Mouse (Mus musculus) hindbrain, postnatal 0 days (tissue): ENCODE results near the gene Sars. TPM values are rescaled to one million over a fixed set of nuclear protein-coding genes. Genes with fewer than 3 reads are reported as not detected.

Experiments
- ATAC-seq: fragments of 200-750 bp; cut with Nextera tagmentation; 2 replicates; pipeline ENCODE4 v1.8.0; 2017; ENCODE audit warnings: mild to moderate bottlenecking, moderate TSS enrichment, moderate library complexity
- DNase-seq: peaks from one replicate; pipeline ENCODE4 v3.0.0-alpha.2; 2015; ENCODE audit warnings: low spot score
- H3K27ac ChIP-seq: fragments of 300-500 bp; sonication (generic); 2 replicates; pipeline ENCODE4 v1.5.1; 2014; ENCODE audit warnings: mild to moderate bottlenecking
- H3K27me3 ChIP-seq: fragments of 300-500 bp; sonication (generic); 2 replicates; pipeline ENCODE4 v1.6.1; 2014; ENCODE audit warnings: low read length, mixed read lengths; ENCODE audit not compliant: insufficient read depth
- H3K36me3 ChIP-seq: fragments of 300-500 bp; sonication (generic); 2 replicates; pipeline ENCODE4 v1.6.1; 2014; ENCODE audit warnings: low read length, mixed read lengths; ENCODE audit not compliant: insufficient read depth
- H3K4me1 ChIP-seq: fragments of 300-500 bp; sonication (generic); 2 replicates; pipeline ENCODE4 v1.6.1; 2014; ENCODE audit warnings: antibody characterized with exemption, low read length, mixed read lengths; ENCODE audit not compliant: insufficient read depth
- H3K4me2 ChIP-seq: fragments of 300-500 bp; sonication (generic); 2 replicates; pipeline ENCODE4 v1.6.1; 2014; ENCODE audit warnings: low read depth, mild to moderate bottlenecking, low read length, moderate library complexity, mixed read lengths
- H3K4me3 ChIP-seq: fragments of 300-500 bp; sonication (generic); 2 replicates; pipeline ENCODE4 v1.5.1; 2014; ENCODE audit warnings: low read length
- H3K9ac ChIP-seq: fragments of 300-500 bp; sonication (generic); replicated peaks from 2 replicates; pipeline ENCODE4 v1.6.1; 2014; ENCODE audit warnings: mild to moderate bottlenecking, low read length, moderate library complexity, mixed read lengths
- H3K9me3 ChIP-seq: fragments of 300-500 bp; sonication (generic); 2 replicates; pipeline ENCODE4 v1.6.1; 2016; ENCODE audit warnings: low read length, mixed read lengths
- CTCF ChIP-seq: IDR thresholded peaks from 2 replicates; pipeline ENCODE4 v1.5.1; 2016; ENCODE audit warnings: antibody characterized with exemption, control low read depth, low read depth
- WGBS: fragments of 180-500 bp; shearing (Covaris S2); extraction: QIAGEN DNeasy Blood & Tissue Kit; methylation state at CpG from one replicate; pipeline ENCODE4 v1.1.7; 2014; 5-methylcytosine and 5-hydroxymethylcytosine counted together
- polyA plus RNA-seq: library from polyadenylated mRNA; unstranded; fragments of >200 nt; fragmentation: Nextera tagmentation; extraction: Ambion mirVana; gene quantifications from 2 replicates; pipeline ENCODE4 v1.2.1, GENCODE M21; 2015
- total RNA-seq: library from RNA; depleted of rRNA; stranded (reverse); fragments of >200 nt; gene quantifications from 2 replicates; pipeline ENCODE4 v1.2.3, GENCODE M21; 2014

Gene Sars
- total and polyA plus RNA-seq, 2 experiments from 2014 or later = 122 to 214 TPM

DNA sequence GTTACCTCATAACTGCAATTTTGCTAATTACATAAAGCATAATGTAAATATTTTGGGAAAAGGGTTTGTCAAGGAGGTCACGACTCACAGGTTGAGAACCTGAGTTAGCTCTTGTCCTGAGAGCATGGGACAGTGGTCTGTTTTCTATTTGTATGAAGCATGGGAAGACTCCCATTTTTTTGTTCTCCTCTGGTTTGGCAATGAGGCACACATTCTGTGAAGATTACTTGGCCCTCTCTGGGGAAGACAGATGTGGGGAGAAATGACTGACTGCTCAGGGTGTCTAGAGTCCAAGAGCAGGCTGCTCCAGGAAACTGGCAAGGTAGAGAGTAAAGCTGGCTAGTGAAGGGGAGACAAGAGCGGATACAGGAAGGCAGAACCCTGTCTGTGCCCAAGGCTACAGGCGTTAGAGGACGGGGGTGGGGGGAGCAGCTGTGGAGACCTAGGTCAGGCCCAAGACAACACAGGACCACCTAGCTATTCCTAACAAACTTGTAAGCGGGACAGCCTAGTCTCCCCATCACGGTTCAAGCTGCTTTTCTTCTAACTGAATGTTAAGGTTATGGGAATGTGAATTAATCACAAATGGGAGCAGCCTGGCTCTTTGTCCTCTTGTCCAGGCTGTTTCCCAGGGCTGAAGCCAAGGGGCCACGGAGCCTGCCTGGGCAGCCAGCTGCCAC lies 19.9 kb downstream of the Sars start:
- no peak for TF ChIP-seq CTCF
- H3K27ac ChIP-seq = peak overlapping the region; percentile 60
- DNase-seq (peak; percentile 20), ATAC-seq (peak; percentile 17; the same call in 1 of the 2 replicates)
- no peak overlapping the region for H3K4me2 ChIP-seq
- H3K27me3 ChIP-seq = no peaks in the 10 kb centered on the region
- no peak overlapping the region for H3K9ac ChIP-seq
- no peak overlapping the region for H3K4me3 ChIP-seq
- WGBS = 40% methylated on average over 7 of the region's 7 CpGs
- H3K4me1 ChIP-seq = peaks cover 20% of the 10 kb centered on the region
- H3K9me3 ChIP-seq = no peaks in the 10 kb centered on the region
- peaks cover 37% of the 10 kb centered on the region for H3K36me3 ChIP-seq

DNA sequence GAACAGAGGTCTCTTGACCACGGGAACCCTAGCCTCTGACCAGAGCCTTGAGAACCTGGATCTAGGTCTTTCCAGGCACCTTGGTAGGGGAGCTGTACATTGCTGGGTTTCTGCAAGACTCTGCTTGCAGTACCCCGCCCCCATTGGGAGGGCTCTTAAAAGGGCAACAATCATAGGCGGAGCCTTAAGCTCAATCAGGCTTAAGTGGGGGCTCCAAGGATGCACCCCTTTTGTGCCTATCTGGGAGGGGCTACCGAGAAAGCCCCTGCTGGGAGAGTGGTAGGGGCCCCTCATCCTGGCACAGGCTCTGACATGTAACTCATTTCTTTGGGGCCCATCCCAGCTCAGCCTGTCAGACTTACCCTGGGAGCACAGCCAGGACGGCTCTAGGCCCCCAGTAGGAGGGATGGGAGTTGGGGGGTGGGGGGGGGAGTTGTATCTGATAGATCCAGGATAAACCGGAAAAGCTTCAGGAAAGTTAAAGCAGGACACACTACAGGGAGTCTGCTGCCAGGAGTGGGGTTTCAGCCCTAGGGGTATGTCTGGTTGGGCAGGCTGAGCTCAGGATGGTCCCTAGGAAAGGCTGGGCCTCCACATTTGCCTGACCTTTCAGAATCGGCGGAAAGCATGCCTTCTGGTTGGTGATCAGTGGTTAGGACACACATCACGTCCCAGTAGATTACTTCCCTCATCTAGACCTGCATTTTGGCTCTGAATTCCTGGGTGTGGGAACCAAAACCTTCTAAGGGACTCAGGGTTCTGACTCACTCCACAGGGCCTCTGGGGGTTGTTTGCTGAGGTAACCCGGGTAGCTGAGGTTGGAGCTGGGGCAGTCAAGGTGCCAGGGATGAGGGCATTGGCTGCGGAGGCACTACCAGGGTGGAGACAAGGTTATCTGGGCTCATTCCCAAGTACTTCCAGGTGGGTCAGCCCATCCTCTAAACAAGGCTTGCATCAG lies 20.9 kb downstream of the Sars start:
- Histone ChIP-seq H3K9me3 (no peaks in the 10 kb centered on the region), H3K9ac (peak overlapping the region; percentile 21; the same call in 1 of the 2 replicates), H3K4me3 (peak overlapping the region; percentile 16; the same call in 1 of the 2 replicates), H3K27ac (peak overlapping the region; percentile 51; the same call in 1 of the 2 replicates), H3K4me1 (peaks cover 20% of the 10 kb centered on the region), H3K4me2 (peak overlapping the region; percentile 53), H3K36me3 (peaks cover 32% of the 10 kb centered on the region), H3K27me3 (no peaks in the 10 kb centered on the region)
- no peak for TF ChIP-seq CTCF
- ATAC-seq = peak; percentile 78
- 17% methylated on average over 11 of the region's 11 CpGs for WGBS
- DNase-seq = peak; percentile 83

DNA sequence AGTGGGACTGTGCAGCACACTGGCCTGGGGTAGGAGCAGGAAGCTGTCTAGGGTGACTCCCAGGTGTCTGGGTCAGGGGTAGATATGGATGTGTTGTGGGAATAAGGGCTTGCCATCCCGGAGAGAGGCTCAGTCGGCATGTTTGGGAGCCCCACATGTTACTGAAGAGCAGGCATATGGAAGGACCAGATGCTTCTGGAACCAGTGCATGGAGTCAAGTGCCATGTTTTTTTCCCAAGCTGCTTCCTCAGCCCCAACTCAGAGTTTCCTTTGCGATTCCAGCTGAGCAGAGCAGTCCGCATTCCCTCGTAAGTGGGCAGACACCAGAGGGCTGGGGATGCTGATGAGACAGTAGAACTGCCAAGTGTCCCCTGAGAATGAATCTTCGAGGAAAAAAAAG lies 22.0 kb downstream of the Sars start:
- ATAC-seq (0 out of 2 replicates have a peak, but pooled peaks have one; percentile 6), DNase-seq (peak; percentile 19)
- Histone ChIP-seq H3K9me3 (no peaks in the 10 kb centered on the region), H3K27me3 (no peaks in the 10 kb centered on the region), H3K4me3 (no peak overlapping the region), H3K9ac (peak overlapping the region; percentile 21; the same call in 1 of the 2 replicates), H3K27ac (no peak overlapping the region), H3K4me1 (peaks cover 20% of the 10 kb centered on the region), H3K36me3 (peaks cover 21% of the 10 kb centered on the region), H3K4me2 (peak overlapping the region; percentile 53; the same call in 1 of the 2 replicates)
- TF ChIP-seq CTCF = no peak
- WGBS = 14% methylated on average over 6 of the region's 6 CpGs

DNA sequence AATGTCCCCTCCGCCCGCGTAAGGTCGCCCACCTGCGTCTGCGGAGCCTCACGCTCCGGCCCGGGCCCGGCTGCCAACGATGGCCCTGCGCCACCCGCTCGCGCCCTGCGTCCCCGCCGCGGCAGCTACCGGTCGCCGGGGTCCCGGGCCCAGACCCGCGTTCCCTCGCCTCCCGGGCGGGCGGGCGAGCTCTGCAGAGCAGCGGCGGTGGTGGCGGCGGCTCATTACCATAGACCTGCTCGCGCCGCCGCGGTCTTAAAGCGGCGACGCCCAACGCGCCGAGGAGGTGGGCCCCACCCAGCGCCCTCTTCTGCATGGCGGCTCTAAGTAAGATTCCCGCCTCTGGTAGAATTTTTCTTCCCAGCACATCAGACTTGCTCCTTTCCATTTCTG lies 29.2 kb downstream of the Sars start:
- peak; percentile 95 for DNase-seq
- TF ChIP-seq CTCF = no peak
- no peaks in the 10 kb centered on the region for H3K9me3 ChIP-seq
- ATAC-seq = peak; percentile 82
- H3K9ac ChIP-seq = peak overlapping the region; percentile 92
- H3K27ac ChIP-seq = peak overlapping the region; percentile 92
- H3K36me3 ChIP-seq = peaks cover 17% of the 10 kb centered on the region; the same call in 1 of the 2 replicates
- H3K4me2 ChIP-seq = peak overlapping the region; percentile 85
- peak overlapping the region; percentile 73 for H3K4me3 ChIP-seq
- peaks cover 24% of the 10 kb centered on the region for H3K4me1 ChIP-seq
- under 1% methylated on average over 40 of the region's 48 CpGs for WGBS
- no peaks in the 10 kb centered on the region for H3K27me3 ChIP-seq

DNA sequence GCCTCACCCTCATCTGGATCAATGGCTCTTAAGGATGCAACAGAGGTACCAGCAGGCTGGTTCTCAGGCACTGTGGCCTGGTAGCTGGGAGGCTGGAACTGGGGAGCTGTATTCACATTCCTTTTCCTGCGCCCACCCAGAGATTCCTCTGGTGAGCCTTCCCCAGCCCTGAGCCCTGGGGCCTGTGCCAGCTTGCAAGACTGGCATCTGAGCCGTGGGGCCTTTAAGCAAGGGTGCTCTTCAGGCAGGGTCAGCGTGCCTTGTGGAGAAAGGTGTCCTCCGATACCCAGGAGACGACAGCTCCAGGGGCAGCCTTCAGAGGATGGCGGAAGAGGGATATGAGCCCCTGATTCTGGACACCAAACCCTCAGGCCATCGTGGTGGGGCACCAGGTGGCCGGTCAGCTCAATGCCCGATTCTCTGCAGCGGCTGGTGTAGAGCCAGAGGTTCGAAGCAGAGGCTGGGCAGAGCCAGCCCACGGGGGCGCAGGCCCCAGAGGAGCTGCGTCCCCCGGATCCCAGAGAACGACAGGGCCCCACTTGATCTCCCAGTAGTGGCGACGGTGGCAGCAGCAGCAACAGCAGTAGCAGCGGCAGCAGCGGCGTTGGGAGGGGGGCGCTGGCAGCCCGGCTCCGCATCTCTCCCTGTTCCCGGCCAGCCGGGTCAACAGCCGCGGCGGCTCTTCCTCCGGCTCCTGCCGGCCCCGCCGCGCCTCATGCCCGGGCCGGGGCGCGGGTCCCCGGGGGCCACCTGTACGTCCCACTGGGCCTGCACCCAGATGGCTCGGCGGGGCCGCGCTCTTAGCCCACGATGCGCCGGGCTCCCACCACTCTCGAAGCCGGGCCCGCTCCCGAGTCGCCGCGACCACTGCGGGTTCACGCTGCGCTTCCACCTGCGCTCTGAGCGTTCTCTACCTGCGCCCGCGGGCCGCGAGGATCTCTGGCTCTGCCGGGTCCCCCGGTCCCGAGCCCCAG lies 29.9 kb downstream of the Sars start, which contains the start of gene Celsr2:
Gene Celsr2, minus strand, starts transcription at position 696 of the 974 bp plus-strand sequence.
- peak within 1 kb of the TSS; percentile 92 for H3K9ac ChIP-seq
- H3K27me3 ChIP-seq = no peaks in the 10 kb centered on the region
- H3K4me3 ChIP-seq = peak within 1 kb of the TSS; percentile 73
- peak within 1 kb of the TSS; percentile 85 for H3K4me2 ChIP-seq
- peak; percentile 36 for ATAC-seq
- WGBS = 3% methylated on average over 44 of the region's 67 CpGs
- H3K27ac ChIP-seq = peak within 1 kb of the TSS; percentile 92
- TF ChIP-seq CTCF = no peak
- H3K36me3 ChIP-seq = peaks cover 17% of the 10 kb centered on the region; the same call in 1 of the 2 replicates
- H3K4me1 ChIP-seq = peaks cover 30% of the 10 kb centered on the region
- DNase-seq = peak; percentile 67
- H3K9me3 ChIP-seq = no peaks in the 10 kb centered on the region
